Mouse (Mus musculus) heart, postnatal 14 days (tissue): Measurements from ENCODE around the gene Gal3st3. TPM values are rescaled to one million over a fixed set of nuclear protein-coding genes. Genes with fewer than 3 reads are reported as not detected.

Experiments used
- DNase-seq, 2 experiments: peaks; one replicate each; pipeline ENCODE4 v3.0.0; 2021 to 2022
- intact Hi-C: fragments of 180-260 bp; cut with DNase I; formaldehyde crosslinking; loops from one replicate; pipeline ENCODE4 v1.15.1; 2025
- long read RNA-seq, 2 experiments: library from polyadenylated mRNA; stranded (forward); transcript quantifications; one replicate each; pipeline ENCODE4 v2.0.0; 2021
- total RNA-seq, 2 experiments: library from RNA; stranded (reverse); gene quantifications; 2 replicates each; pipeline ENCODE4 v1.2.3; 2021

Gene Gal3st3
- total RNA-seq = 10 to 100 TPM; 20.0 to 23.8 TPM
- long read RNA-seq, experiment 1, transcript Gal3st3-201 (3 exons, 2,421 nt) = major isoform, 6 of 7 reads
- long read RNA-seq, experiment 1, partial matches to known transcripts = 0 of 7 reads
- long read RNA-seq, experiment 1, other reads (novel, unspliced or antisense) = 1 of 7 reads
- long read RNA-seq, experiment 2, transcript Gal3st3-201 (3 exons, 2,421 nt) = major isoform, 11 of 11 reads
- long read RNA-seq, experiment 2, partial matches to known transcripts = 0 of 11 reads
- long read RNA-seq, experiment 2, other reads (novel, unspliced or antisense) = 0 of 11 reads

DNA sequence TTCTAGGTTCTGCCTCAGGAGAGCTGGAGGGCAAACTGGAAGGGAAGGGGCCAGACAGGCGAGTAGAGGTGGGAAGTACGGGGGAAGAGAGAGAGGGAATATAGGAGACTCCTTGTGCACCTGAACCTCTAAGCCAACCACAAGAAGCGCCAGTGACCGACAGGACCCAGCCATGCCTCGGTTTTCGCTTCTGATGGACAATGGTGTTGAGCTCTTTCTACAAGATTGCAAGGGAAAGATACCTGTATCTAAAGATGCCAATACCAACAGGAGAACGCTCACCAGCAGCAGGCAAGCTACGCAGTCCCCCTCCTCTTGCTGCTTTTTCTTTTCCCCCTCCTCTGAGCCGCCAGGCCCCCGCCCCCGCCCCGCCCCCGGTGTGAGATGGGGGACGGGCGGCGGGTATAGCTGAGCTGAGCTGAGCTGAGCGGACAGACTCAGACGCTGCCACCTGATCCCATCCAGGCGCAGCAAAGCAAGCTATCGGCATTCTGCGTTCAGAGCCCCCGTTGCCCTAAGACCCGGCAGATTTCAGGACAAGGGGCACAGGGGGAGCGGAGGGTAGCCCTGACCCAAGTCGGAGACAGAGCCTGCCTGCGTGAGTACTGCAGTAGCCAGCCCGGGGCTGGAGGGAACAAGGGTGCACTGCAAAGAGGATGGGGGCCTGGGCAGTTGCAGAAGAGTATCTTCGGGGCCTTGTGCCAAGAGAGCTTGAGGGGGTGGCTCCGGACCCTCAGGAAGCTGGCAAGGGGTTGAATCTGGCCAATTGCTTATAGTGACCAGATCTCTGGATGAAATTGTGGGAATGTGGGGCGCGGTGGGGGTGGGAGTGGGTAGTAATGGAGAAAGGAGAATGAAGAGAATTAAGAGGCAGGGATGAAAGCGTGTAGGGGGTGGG, at the start of gene Gal3st3:
TSS of gene Gal3st3 (plus strand) at position 429 of the 898 bp plus-strand sequence.
- intact Hi-C loops = no loop called here

DNA sequence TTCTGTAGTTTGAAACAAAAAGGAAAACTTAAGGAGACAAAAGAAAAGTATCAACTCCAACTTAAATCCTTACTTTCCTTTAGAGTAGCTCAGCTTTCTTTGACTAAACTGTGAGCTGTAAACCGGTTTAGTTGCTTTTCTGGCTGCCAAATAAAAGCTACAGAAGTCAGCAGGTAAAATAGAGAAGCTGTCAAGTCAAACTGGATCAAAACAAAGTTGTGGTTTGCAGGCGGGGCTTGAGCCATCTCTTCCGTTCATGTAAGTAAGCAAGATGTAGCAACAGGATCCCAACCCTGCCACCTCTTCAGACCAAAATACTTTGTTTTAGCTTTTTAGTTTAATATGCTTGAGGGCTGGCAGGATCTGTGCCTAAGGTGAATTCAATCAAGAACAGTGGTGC, 41.0 kb upstream of the Gal3st3 start:
- intact Hi-C loops = no loop called here
- no peak for DNase-seq

More for the DNA sequence above, at the start of gene Gal3st3:
- no peak for DNase-seq

DNA sequence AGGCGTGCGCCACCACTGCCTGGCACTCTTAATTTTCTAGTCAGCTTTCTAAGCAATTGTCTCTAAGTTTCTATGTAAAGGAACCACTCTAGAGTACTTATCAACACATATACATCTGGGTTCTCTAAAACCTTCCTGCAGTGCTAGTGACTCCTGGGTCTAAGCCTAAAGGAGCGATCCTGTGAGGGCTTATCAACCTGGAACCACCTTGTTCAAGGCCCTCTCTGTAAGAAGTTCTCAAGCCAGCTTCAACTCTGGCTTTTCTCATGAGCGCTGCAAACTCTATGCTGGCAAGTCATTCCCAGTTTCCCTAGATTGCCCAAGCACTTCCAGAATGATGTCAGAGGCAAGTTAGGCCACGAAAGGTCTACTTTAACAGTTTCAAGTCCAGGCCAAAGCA, 31.1 kb upstream of the Gal3st3 start:
- intact Hi-C loops = no loop called here
- no peak for DNase-seq

DNA sequence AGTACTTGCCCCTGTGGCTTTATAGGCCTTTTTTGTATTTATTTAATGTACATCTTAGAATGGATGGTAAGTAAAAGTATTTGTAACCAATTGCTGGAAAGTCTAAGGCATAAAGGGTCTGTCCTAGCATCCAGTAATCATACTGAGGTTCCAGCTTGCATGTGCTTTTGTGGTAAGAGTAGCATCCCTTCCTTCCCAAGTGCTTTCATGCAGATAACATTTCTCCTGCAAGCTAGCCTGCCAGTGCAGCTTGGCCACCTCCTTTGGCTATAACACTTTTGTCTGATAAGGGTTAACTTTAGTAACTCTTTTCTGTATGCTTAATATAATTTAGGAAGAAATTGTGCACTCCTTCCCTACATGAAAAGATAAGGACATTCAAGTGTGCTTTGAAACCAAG, 30.1 kb upstream of the Gal3st3 start:
- DNase-seq = no peak
- intact Hi-C loops = no loop called here

DNA sequence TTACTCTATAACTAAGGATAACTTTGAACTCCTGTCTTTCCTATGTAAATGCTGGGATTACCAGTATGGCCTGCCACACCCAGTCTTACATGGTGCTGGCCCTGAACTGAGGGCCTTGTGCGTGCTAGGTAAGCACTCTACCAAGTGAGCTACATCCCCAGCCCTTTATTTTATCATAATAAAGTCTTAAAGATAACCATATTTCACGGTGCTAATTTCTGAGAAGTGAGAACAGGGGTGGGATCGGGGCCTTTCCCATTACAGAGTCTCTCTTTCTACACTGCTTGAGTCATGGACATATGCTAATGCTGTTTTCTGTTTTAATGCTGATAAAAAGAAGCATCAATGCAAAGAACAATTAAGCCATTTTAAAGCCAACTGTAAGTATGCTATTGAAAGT, 29.3 kb upstream of the Gal3st3 start:
- no peak for DNase-seq
- intact Hi-C loops = no loop called here

DNA sequence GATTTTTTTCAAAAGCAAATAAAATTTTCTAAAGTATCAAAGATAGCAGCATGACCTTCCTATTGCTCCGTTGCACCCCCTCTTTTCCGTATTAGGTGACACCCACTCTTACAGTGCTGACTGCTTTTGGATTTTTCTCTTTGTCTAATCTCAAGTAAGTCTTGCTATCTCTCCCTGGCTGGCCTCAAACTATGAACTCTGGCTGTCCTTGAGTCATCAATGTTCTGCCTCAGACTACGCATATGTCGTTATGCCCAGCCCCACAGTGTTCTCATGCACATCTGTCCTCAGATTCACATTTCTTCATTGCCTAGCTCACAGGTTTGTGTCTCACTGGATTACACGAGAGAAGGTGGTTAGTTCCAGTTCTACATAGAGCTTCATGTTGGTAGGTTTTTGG, 28.7 kb upstream of the Gal3st3 start:
- DNase-seq = no peak
- intact Hi-C loops = no loop called here

DNA sequence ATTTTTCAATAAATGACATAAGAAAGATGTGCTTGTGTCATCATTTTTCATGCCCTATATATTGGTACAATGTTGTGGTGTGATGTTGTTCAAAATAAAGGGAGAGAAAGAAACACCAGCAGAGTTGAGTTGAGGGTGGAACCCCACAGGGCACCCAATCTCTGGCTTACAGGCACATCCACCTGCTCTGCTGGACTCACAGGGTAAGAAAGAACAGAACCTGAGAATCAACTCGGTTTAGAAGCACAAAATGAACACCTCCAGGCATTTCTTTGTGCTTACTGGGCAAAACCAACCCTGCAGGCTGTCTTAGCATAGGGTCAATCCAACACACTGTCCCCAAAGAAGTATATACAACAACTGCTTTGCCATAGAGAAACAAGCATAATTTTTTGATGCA, 26.7 kb upstream of the Gal3st3 start:
- no peak for DNase-seq
- intact Hi-C loops = loop anchor here (5.0 kb wide), 1 partner anchor 74 kb away; no protein-coding TSS in a partner anchor

DNA sequence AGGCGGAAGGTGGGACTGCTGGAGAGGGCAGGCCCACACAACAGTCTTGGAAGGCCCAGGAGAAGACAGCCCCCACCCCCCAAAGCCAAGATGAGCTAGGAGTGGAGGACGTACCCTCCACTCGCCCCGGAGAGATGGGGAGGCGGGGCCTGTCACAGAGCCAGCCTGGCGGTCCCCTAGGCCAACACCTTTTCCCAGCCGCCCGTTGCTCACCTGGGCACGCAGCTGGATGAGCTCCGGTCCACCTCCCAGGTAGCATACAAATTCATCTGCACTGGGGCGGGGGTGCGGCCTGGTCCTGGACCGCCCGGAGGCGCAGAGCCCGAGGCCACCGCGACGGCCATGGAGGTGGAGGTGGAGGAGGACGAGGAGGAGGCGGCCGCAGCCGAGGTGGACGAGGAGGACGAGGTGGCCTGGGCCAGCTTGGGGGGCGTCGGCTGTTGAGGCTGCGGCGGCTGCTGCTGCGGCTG, 25.8 kb upstream of the Gal3st3 start:
- DNase-seq = peak; percentile 47 to 54
- intact Hi-C loops = loop anchor here (5.0 kb wide), 1 partner anchor 75 kb away; no protein-coding TSS in a partner anchor

DNA sequence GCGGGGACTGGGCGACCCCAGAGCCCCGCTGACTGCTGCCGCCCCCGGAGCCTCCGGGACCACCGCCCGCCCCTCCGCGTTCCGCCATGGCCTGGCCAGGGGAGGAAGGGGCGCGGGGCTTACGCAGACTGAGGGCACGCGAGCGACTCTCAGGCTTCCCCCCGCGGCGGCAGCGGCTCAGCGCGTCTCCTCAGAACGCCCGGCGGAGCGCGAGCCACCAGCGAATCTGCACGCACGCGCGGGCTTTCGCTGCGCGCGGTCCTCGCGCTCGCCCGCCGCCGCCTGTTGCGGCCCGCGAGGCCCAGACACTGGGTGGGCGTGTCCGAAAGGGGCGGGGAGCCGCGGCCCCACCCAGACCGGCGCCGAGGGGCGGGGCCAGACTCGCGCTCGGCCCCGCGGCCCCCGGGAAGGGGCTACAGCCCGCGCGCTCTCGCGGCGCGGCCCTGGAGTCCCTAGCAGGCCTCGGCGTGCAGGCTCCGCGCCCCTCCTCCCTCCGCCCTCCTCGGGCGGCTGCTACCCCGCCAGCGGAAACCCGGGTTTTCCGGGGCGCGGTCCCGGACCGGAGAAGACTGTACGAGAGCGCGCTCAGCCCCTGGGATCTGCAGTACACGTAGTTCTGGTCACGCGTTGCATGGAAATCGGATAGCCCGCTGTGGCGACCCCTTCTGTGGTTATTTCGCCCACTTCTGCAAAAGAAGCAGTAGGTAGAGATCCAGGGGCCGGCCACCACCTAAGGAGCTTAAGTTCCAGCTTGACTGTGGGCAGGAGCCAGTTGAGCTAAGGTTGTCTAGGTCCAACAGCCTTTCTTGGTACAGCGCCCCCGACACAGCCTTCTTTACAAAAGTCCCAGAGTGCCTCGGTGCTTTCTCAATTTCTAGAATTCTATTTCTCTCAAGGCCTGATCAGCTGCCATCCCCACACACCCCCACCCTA, 25.1 kb upstream of the Gal3st3 start, which contains the start of gene Pacs1:
TSS of gene Pacs1 (minus strand) at position 319 of the 933 bp plus-strand sequence.
- peak; percentile 94 to 95 for DNase-seq
- intact Hi-C loops = loop anchor here (5.0 kb wide), 1 partner anchor 76 kb away; no protein-coding TSS in a partner anchor

DNA sequence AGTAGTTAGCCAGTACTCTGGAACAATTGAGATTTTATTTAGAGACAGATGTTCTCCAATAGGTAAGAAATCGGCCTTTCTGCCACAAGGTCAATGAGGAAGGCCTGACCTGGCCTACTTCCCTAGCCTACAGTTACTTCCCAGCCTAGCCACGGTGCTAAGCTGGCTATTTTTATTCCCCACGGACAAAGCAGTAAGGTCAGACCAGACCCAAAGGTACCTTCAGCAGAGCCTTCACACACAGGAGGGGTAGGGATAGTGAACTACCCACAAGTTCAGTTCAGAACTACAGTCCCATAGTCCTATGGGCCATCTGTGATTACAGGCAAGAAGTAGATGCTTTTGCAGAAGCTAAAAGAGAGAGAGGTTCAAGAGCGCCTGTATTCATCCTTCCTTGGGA, 24.2 kb upstream of the Gal3st3 start:
- intact Hi-C loops = loop anchor here (1.0 to 5.0 kb wide), 2 partner anchors 21 to 77 kb away; partner anchors contain the start of gene Sf3b2

DNA sequence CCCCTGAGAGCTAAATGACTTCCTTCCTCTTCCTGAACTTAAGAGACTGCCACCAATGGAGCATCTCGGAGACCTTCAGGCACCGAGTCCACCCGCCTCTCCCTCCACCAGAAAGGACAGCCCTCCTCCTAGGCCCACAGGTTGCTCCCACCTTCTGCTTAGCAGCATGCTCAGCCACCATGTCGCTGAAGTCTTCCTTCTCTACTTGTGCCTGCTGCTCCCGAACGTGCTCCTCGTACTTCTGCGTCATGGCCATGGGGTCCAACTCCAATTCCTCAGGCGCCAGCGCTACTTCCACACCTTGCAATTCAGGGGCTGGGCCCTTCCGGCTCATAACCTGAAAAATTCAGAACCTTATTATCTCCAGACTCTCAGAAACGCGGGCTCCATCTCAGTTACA, 23.5 kb upstream of the Gal3st3 start:
- no peak for DNase-seq
- intact Hi-C loops = loop anchor here (1.0 to 5.0 kb wide), 2 partner anchors 21 to 77 kb away; partner anchors contain the start of gene Sf3b2

More for the DNA sequence above, 24.2 kb upstream of the Gal3st3 start:
- peak in 1 of 2 experiments; percentile 32 for DNase-seq

DNA sequence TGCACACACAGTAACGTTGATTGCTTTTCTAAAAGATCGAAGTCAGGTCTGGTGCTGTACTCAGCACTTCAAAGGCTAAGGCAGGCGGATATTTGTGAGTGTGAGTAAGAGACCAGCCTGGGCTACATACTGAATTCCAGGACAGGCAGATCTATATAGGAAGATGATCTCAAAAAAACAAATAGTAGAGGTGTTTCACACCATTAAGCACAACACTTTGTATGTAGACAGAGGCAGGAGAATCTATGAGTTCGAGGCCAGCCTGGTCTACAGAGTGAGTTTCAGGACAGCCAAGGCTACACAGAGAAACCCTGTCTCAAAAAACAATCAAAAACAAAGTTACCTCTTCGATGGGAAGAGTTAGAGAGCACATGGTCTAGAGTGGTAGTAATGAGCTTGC, 22.4 kb upstream of the Gal3st3 start:
- intact Hi-C loops = no loop called here
- no peak for DNase-seq

DNA sequence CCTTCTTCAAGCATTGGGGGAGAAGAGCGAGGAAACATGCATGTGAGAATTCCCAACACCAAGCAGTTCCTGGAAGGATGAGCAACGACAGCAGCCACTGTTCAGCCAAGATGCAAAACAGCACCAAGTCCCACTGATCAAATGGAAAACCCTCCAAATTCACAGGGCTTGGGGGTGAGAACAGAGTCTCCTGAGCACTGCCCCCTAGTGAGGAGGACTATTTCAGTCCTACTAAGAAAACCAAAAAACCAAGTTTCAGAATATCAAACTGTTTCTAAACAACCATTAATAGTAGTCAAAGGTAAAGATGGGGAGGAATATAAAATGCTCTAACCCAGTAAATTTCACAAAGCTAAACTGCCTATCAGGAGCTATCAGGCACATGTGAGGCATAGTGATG, 21.6 kb upstream of the Gal3st3 start:
- DNase-seq = no peak
- intact Hi-C loops = no loop called here

DNA sequence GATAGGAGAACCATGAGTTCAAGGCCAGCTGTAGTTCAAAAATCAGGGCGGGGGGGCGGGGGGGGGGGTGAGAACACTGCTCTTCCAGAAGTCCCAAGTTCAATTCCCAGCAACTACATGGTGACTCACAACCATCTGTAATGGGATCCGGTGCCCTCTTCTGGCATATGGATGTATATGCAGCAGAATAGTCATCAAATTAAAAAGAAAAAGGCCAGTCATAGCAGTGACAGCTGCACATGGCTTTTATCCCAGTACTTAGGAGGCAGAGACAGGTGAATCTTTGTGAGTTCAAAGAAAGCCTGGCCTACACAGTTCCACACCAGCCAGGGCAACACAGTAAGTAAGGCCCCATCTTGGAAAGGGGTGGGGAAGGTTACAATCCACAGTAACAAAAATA, 21.0 kb upstream of the Gal3st3 start:
- DNase-seq = no peak
- intact Hi-C loops = no loop called here

DNA sequence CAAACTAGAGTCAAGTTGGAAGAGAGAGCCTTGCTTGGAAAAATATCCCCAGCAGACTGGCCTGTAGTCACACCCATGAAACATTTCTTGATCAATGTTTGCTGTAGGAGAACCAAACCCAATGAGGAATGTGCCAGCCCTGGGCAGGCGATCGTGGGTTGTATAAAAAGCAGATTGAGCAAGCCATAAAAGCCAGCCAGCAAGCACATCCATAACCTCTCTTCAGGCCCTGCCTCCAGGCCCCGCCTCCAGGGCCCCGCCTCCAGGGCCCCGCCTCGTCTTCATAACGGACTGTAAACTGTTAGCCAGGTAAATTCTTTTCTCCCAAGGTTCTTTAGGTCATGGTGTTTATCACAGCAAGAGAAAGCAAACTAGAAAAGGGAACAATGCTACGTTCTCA, 19.8 kb upstream of the Gal3st3 start:
- intact Hi-C loops = no loop called here
- DNase-seq = no peak

DNA sequence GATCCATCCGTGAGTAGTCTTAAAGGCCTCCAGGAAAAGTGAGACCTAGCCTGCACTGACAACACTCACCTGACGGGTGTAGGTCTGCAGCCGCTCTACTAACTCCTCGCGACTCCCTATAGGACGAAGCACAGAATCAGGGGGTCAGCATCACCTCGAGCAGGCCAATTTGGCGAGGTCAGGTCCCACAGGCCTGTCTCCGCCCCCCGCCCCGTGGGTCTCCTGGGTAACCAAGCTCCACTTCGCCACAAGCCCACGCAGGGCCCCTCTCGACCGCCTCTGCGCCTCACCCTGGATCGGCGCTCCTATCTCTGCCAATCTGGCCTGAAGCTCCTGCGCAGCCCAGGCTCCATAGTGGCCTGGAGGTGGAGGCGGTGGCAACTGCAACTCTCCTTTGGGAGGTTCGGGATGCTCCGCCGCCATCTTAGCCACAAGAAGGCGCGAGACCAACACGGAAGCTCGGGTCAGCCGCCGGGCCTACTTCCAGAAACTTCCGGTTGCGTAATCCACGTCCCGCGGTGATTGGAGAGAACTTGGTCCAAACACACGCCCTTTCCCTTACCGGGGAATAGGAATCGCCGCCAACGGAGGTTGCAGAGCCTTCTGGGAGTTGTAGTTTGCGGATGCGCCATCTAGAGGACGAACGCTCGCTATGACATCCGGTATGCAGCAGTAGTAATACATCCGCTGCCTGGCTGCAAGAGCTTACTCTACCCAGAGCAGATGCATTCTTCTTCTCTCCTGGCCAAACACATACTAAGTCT, 3.0 kb upstream of the Gal3st3 start, which contains the start of gene Sf3b2:
TSS of gene Sf3b2 (minus strand) at position 484 of the 764 bp plus-strand sequence.
- peak; percentile 97 to 99 for DNase-seq
- intact Hi-C loops = loop anchor here (1.0 kb wide), 1 partner anchor 21 kb away; no protein-coding TSS in a partner anchor

DNA sequence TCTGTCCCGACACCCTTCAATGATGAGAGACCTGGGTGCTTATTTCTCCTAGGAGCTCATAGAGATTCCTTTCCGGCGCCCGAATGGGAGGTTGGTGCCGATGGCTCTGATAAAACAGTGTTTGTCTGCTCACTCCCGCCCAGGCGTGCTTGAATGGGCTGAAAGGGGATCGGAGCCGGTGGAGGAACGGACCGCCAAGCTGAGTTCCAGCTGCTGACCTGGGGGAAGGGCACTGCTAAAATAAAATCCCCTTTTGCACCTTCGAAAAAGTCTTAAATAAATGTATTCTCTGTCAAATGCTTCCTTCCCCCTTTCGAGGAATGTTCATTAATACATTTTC, 2.4 kb upstream of the Gal3st3 start:
- intact Hi-C loops = loop anchor here (1.0 kb wide), 1 partner anchor 21 kb away; no protein-coding TSS in a partner anchor
- DNase-seq = no peak

DNA sequence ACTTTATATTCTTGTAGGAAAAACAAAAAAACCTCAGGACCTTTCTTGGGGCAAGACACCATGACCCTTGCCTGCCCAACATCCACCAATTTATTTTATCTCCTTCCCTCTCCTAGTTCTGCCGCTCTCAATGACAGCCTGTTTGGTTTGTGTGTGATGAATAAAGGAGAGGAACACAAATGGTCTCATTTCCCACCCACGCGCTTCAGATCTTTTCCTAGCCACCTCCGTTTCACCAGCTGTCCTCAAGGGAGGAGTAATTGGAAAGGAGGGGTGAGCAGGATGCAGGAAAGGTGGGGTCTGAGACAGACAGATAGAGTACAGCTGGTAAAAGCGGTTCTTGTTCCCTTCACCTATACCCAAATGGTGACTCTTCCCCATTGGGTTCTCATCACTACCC, 1.5 kb upstream of the Gal3st3 start:
- DNase-seq = no peak
- intact Hi-C loops = no loop called here

DNA sequence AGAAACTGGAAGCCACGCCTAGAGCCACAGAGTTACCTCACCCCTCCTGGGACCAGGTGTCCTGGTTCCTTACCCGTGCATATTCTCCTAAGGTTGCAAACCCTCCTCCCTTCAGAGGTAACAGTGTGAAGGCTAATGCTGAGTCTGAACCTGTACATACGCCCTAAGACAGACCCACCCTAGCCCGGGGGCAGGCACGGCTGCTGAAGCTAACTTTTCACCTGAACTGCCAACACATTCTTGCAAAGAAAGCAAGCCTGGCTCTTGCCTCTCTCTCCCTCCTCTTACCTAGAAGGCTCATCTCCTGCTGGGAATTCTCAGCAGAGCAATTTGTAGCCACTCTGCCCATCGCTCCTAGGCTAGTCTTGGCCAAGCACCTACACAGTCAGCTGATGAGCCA, 2.5 kb downstream of the Gal3st3 start:
- no peak for DNase-seq
- intact Hi-C loops = loop anchor here (5.0 kb wide), 1 partner anchor 47 kb away; the partner anchor contains the start of gene Cst6
